Mouse (Mus musculus): ENCODE measurements around the gene Rer1.

GRCm38 (mm10) chr4:155040696-155041095 is 45.5 kb downstream of the Rer1 start:
- no peak for TF ChIP-seq CTCF (IDR thresholded peaks at IDR 0.05; ENCODE audit: low read depth, low read length)
- no peak for TF ChIP-seq POLR2A (IDR thresholded peaks at IDR 0.05; ENCODE audit: insufficient read depth, low read length)
